Mouse (Mus musculus) inflammation-experienced regulatory T-cells (primary cell): ENCODE measurements around the gene Mfsd1. TPM values are rescaled to one million over a fixed set of nuclear protein-coding genes. Genes with fewer than 3 reads are reported as not detected.

Source experiments
- polyA plus RNA-seq, 2 experiments: library from polyadenylated mRNA; unstranded; fragments of 100-300 nt; shearing (Covaris generic); gene quantifications; one replicate each; pipeline ENCODE4 v1.2.1; 2017

Mfsd1 gene
- polyA plus RNA-seq = 10 to 100 TPM; 64.7 to 66.0 TPM

DNA sequence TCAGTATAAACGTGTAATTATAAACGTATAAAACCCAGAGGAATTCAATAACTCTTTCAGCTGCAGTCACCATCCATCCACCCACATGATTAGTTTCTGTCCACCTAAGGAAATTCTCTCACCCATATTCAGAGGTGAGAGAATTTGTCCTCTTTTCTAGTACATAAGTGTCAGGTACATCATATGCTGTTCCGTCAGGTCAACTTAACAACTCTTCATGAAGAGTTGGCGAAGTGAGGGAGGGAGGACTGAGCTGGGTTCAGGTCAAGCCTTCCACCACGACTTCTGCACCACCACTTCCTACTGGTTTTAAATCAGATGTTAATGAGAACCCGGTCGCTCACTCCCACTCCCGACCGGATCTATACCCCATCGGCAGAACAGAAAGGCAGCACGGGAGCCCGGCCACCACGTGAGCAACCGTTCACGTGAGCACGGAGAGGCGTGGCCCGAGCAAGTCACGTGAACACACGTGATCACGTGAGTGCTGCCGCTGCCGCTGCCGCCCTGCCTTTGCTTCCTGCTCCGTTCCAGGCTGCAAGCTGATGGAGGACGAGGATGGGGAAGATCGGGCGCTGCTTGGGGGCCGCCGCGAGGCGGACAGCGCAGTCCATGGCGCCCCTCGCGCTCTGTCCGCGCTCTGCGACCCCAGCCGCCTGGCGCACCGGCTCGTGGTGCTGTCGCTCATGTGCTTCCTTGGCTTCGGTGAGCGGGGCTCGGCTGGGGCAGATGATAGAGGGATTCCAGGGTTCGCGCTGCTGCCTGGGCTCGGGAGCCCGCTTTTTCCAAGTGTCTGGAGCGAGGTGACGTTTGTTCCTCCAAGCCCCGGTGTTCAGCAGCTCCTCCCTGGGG is at the start of gene Mfsd1:
Gene Mfsd1, plus strand, starts transcription at position 469 of the 852 bp plus-strand sequence.

Other genes with a start within 250 kb of the Mfsd1 start
- gene Mlf1, start 208.6 kb upstream of the Mfsd1 start, polyA plus RNA-seq = 1 to 10 TPM in 1 of 2 experiments, not detected in 1; 2.0 TPM
- not detected for gene Gm17402, start 207.6 kb upstream of the Mfsd1 start, polyA plus RNA-seq
- gene Gfm1, start 152.6 kb upstream of the Mfsd1 start, polyA plus RNA-seq = 10 to 100 TPM; 27.1 to 34.9 TPM
- 10 to 100 TPM; 41.9 to 74.3 TPM for gene Lxn, start 118.8 kb upstream of the Mfsd1 start, polyA plus RNA-seq
- under 1 TPM; 0.12 to 0.21 TPM for gene Rarres1, start 67.2 kb upstream of the Mfsd1 start, polyA plus RNA-seq